Mouse (Mus musculus) thymus, adult 2 months (tissue): ENCODE results near the gene Thrap3. TPM values are rescaled to one million over a fixed set of nuclear protein-coding genes. Genes with fewer than 3 reads are reported as not detected.

Experiments
- DNase-seq: peaks from one replicate; pipeline ENCODE4 v3.0.0; 2021
- H3K27ac ChIP-seq: fragments of 200-500 bp; 2 replicates; pipeline ENCODE4 v1.5.1; 2012; ENCODE audit warnings: low read length, control low read depth; ENCODE audit not compliant: control insufficient read depth, insufficient read depth
- H3K27me3 ChIP-seq: fragments of 200-500 bp; 2 replicates; pipeline ENCODE4 v1.6.1; 2012; ENCODE audit warnings: mild to moderate bottlenecking, low read length, moderate library complexity, mixed read lengths; ENCODE audit not compliant: control insufficient read depth, insufficient read depth
- H3K36me3 ChIP-seq: fragments of 200-500 bp; 2 replicates; pipeline ENCODE4 v1.6.1; 2012; ENCODE audit warnings: mild to moderate bottlenecking, low read length, moderate library complexity; ENCODE audit not compliant: control insufficient read depth, insufficient read depth
- H3K4me1 ChIP-seq: fragments of 200-500 bp; replicated peaks from 2 replicates; pipeline ENCODE4 v1.6.1; 2012; ENCODE audit warnings: low read length; ENCODE audit not compliant: control insufficient read depth, insufficient read depth
- H3K4me3 ChIP-seq: fragments of 200-500 bp; 2 replicates; pipeline ENCODE4 v1.5.1; 2012; ENCODE audit warnings: mild to moderate bottlenecking, low read length, control low read depth, moderate library complexity; ENCODE audit not compliant: control insufficient read depth, insufficient read depth
- CTCF ChIP-seq: fragments of 200-500 bp; IDR thresholded peaks from 2 replicates; pipeline ENCODE4 v1.5.1; 2012; ENCODE audit warnings: mild to moderate bottlenecking, control low read depth, low read length, moderate library complexity, borderline replicate concordance; ENCODE audit not compliant: control insufficient read depth, poor library complexity, insufficient read depth; ENCODE audit errors: extremely low read depth
- POLR2A ChIP-seq: fragments of 200-500 bp; IDR thresholded peaks from 2 replicates; pipeline ENCODE4 v1.6.1; 2012; ENCODE audit warnings: mild to moderate bottlenecking, low read length, control low read depth, moderate library complexity; ENCODE audit not compliant: control insufficient read depth, poor library complexity, insufficient read depth; ENCODE audit errors: extremely low read depth
- WGBS: fragments of 180-500 bp; shearing (Covaris S2); methylation state at CpG from one replicate; pipeline ENCODE4 v1.1.7; 2018; 5-methylcytosine and 5-hydroxymethylcytosine counted together
- polyA plus RNA-seq: library from polyadenylated mRNA; depleted of rRNA; stranded (reverse); fragments of >200 nt; gene quantifications from 2 replicates; pipeline ENCODE4 v1.2.3, GENCODE M21; 2012

The Thrap3 gene
- polyA plus RNA-seq, 1 experiment: 91.8 TPM

DNA sequence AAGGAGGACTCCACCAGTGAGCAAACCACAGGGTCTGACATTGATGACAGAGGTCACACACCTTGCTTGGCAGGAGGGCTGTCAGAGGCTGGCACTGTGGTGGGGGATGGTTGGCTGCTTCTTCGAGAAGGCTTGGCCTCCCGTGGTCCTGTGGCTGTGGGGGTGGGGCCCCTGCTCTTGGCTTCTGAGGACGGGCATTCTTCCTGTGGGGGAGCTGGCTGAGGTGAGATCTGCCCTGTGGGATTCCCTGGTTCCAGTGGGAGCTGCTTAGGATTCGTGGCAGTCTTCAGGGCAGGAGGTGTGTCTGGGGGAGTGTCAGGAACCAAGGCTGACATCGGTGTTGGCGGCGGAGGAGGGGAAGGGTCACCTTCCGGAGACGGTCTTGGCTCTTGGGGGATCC lies 39.4 kb upstream of the Thrap3 start:
- 76% methylated on average over 9 of the region's 9 CpGs for WGBS

DNA sequence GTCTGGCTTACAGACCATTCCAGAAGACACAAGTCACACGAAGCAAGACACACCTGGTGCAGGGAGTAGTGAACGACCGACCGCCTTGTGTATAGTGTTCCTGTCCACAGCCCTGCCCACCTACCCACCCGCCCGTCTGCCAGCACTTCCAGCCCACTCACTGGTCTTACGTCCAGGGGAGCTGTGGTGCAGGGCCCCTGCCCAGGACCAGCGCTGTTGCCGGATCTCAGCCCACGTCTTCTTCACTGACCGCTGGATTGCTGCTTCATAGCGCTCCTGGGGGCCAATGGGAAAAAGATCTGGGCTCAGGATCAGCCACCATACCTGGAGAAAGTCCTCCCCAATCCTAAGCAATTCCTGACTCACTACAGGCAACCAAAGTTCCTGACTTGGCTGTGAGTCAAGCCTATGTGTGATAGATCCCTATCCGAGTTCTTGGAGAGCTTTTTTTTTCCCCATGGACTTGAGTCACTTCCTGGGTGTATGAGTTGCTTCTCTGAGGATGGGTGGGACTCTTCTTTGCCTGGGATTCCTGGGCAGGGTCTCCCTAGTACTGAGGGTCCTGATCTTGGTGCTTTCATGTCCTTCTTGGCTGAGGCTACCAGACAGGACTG lies 37.4 kb upstream of the Thrap3 start:
- DNase-seq: no peak
- Histone ChIP-seq H3K27ac (no peak overlapping the region), H3K27me3 (no peaks in the 10 kb centered on the region), H3K4me3 (no peak overlapping the region), H3K36me3 (peaks cover 22% of the 10 kb centered on the region), H3K4me1 (peaks cover 10% of the 10 kb centered on the region)
- 94% methylated on average over 13 of the region's 13 CpGs for WGBS
- TF ChIP-seq CTCF (no peak), POLR2A (no peak)

More for the DNA sequence above, 39.4 kb upstream of the Thrap3 start:
- Histone ChIP-seq H3K27ac (no peak overlapping the region), H3K36me3 (peaks cover 13% of the 10 kb centered on the region), H3K27me3 (no peaks in the 10 kb centered on the region), H3K4me3 (no peak overlapping the region), H3K4me1 (no peaks in the 10 kb centered on the region; the same call in 1 of the 2 replicates)
- no peak for DNase-seq
- TF ChIP-seq CTCF: no peak
- TF ChIP-seq POLR2A: no peak

DNA sequence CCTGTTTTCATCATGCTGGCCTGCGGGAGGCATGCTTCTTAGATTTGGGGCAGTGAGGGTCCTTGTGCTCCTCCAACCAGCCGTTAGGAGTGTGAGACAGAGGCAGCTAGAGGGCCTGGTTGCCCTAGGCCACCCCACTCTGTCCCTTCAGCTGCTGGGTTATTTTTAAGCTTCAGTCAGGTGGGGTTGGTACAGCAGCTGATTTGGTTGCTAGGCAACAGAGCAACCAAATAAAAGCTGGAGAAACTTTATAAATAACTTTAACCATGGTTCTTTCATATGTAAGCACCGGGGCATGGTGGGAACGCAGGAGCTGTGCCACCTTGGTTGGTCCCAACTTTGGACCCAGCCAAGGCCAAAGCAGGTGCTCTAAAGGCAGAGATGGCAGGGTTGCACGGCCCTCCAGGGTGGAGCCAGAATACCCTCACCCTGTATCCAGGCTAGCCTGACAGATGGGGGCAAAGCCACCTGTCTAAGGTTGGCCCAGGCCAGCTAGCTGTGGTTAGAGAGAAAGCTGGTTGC lies 35.2 kb upstream of the Thrap3 start:
- no peak for DNase-seq
- Histone ChIP-seq H3K4me1 (peaks cover 17% of the 10 kb centered on the region), H3K36me3 (peaks cover 39% of the 10 kb centered on the region), H3K27me3 (no peaks in the 10 kb centered on the region), H3K4me3 (no peak overlapping the region), H3K27ac (no peak overlapping the region)
- TF ChIP-seq CTCF (no peak), POLR2A (no peak)
- 85% methylated on average over 5 of the region's 5 CpGs for WGBS

DNA sequence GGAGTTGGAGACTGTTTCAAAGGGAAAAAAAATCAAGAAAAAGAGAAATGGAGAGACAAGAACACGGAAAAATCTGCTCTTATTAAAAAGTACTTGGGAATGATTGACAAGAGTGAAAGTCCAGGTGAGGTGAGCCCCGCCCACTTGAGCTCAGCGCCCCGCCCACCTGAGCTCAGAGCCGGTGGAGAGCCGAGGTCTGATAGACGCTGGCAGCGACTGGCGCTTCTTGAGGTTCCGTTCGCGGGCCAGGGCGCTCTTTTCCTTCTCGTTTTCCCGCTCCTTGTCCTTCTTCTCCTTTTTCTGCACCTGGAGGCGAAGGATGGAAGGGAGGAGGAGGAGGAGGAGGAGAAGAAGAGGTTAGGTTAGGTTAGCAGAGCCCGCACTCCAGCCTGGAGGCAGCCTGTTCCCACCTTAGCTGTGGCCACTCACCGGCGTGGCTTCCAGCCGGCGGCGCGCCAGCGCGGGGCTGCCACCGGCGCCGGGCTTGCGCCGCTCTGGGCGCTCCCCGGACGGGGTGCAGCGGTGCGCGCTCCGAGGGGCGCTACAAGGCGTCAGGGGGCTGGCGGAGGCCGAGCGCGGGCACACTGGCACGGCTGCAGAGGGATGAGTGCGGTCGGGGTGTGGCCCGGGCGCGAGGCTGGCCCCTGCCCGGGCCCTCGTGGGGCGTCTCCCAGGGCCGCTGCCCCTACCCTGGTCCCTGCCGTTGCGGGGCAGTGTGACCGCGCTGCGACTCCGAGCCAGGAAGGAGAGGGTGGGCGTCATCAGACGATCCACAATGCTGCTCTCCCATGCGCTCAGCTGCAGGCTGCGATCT lies 34.1 kb upstream of the Thrap3 start:
- no peak overlapping the region for H3K4me3 ChIP-seq
- H3K4me1 ChIP-seq: peaks cover 17% of the 10 kb centered on the region
- DNase-seq: no peak
- WGBS: 96% methylated on average over 62 of the region's 63 CpGs
- no peak overlapping the region for H3K27ac ChIP-seq
- TF ChIP-seq POLR2A (no peak), CTCF (no peak)
- H3K27me3 ChIP-seq: no peaks in the 10 kb centered on the region
- peaks cover 42% of the 10 kb centered on the region for H3K36me3 ChIP-seq

DNA sequence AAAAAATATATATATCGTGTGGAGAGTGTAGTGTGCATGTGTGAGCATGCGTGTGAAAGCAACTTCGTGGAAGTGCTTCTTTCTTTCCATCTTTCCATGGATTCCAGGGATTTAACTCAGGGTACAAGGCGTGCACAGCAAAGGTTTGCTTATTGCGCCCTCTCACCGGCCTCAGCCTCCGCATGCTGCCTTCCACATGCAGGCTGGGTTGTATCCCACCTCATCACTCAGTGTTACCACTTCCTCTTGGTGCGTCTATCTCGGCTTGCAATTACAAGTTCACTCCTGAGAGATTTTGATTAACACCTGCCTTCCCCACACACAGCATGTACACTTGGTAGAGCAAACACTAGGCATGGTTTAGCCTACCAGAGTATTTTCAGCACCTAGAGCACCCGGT lies 32.6 kb upstream of the Thrap3 start:
- Histone ChIP-seq H3K27me3 (no peaks in the 10 kb centered on the region), H3K4me1 (peaks cover 17% of the 10 kb centered on the region), H3K4me3 (no peak overlapping the region), H3K27ac (0 out of 2 replicates have a peak overlapping the region, but pooled peaks have one; percentile 21), H3K36me3 (peaks cover 32% of the 10 kb centered on the region)
- TF ChIP-seq CTCF: no peak
- TF ChIP-seq POLR2A: no peak
- WGBS: 19% methylated on average over 10 of the region's 10 CpGs
- no peak for DNase-seq

DNA sequence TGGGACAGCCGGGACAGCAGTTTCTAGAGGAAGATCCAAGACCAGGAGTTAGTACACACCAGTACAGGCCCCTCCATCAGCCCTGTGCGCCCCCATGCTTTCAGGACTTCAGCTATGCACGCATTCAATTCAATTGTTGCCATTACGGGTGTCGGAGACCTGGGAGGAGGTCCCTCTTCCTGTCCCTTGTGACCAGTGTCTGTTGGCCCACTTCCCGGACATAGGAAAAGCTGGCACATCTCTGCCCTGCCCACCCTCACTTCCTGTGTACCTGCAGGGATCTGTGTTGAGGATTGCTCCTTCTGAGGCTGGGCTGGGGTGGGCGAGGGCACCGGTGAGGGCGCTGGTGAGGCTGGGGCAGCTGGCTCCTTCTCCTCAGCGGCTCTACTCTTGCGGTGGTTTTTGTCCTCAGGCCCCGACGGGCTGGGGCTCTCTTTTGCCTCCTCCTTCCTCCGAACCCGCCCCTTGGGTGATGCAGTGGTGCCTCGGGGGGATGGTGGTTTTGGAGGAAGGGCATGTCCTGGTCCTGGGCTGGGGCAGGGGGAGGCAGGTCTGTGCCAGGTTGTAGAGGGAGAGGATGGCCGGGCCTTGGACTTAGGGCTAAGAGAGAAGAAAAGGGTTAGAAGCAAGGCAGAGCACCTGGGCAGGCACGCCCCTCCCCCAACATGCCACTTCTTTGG lies 32.1 kb upstream of the Thrap3 start:
- H3K27ac ChIP-seq: no peak overlapping the region
- no peaks in the 10 kb centered on the region for H3K27me3 ChIP-seq
- no peak for DNase-seq
- TF ChIP-seq CTCF (no peak), POLR2A (no peak)
- 49% methylated on average over 18 of the region's 18 CpGs for WGBS
- H3K4me1 ChIP-seq: peaks cover 17% of the 10 kb centered on the region
- H3K4me3 ChIP-seq: no peak overlapping the region
- peaks cover 32% of the 10 kb centered on the region for H3K36me3 ChIP-seq

DNA sequence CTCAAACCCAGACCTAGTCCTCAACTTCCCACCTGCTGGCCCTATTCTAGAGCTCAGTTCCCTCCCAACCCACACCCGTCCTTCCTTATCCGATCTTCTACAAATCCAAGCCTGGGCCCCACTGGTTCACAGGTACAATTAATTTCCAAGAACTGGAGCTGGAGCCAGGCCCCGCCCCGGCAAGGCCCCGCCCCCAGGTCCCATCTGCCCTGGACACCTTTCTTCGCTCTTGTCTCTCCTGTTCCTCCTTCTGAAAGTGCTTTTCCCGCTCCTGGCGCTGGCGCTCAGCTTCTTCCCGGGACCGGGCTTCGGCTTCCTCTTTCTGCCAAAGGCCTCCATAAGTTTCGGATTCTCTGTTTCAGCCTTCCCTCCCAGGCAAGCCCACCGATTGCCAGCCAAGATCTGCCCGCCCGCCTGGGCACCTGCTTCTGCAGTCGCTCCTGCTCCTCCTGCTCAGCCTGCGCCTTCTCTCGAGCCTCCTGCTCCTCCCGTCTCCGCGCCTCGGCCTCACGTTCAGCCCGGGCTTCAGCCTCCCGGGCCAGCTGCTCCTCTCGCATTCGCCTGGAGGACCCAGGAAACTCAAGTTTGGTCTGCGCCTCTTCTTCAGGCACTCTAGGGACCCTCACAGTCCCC lies 31.2 kb upstream of the Thrap3 start:
- TF ChIP-seq POLR2A (no peak), CTCF (no peak)

More for the DNA sequence above, 31.2 kb upstream of the Thrap3 start:
- peaks cover 32% of the 10 kb centered on the region for H3K36me3 ChIP-seq
- H3K27ac ChIP-seq: no peak overlapping the region
- H3K4me1 ChIP-seq: peaks cover 17% of the 10 kb centered on the region
- DNase-seq: no peak
- no peak overlapping the region for H3K4me3 ChIP-seq
- 97% methylated on average over 29 of the region's 29 CpGs for WGBS
- H3K27me3 ChIP-seq: no peaks in the 10 kb centered on the region
